Mouse (Mus musculus): ENCODE measurements around the gene Chrm3. TPM values are rescaled to one million over a fixed set of nuclear protein-coding genes. Genes with fewer than 3 reads are reported as not detected.

Chrm3 gene
- polyA plus RNA-seq, 1 experiment = 1.8 TPM

DNA sequence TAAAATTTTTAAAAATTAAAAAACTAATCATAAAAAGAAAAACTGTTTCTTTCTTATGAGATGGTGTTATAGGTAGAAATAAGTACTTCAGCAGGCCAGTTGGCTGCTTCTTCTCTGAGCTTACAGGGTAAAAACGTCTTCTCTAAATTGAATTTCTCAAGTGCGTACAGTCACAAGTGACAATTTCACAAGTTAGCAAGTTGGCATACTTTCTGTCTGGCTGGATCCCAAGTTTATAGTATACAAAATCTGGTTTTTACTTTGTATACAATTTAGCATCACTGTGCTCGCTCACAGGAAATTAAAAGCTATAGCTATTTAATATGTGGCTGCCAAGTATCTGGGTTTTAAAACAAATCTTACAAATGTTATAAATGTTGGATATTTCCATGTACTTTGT is 172.7 kb downstream of the Chrm3 start:
- Histone ChIP-seq H3K4me3 (replicated peaks; ENCODE audit: extremely low read depth, low read depth, low read length) (no peak overlapping the region), H3K4me1 (ENCODE audit: control insufficient read depth, insufficient read depth, low read length) (no peaks in the 10 kb centered on the region)
- TF ChIP-seq CTCF (IDR thresholded peaks at IDR 0.05; ENCODE audit: insufficient read depth, low read length) (no peak), POLR2A (IDR thresholded peaks at IDR 0.05; ENCODE audit: borderline replicate concordance, extremely low read depth, low read depth, low read length) (no peak)
- WGBS = 71% methylated on average over 3 of the region's 3 CpGs
- no peak for DNase-seq

DNA sequence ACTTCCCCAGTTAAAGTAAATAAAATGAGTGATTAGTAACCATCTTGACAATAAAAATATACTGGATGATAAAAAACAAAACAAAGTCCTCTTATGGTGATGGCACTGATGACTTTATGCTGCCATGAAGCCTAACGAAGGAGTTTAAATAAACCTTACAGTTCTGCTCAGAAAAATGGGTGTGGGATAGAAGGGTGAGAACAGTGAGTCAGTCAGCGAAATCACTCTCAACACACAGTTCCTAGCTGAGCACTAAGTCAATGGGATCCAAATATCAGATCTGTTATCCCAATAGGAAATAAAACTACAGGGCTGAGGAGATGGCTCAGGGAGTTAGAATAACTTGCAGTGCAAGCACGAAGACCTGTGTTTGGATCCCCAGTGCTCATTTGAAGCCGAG is 176.8 kb downstream of the Chrm3 start:
- no peaks in the 10 kb centered on the region for H3K4me1 ChIP-seq (ENCODE audit: control insufficient read depth, insufficient read depth, low read length)
- no peak overlapping the region for H3K4me3 ChIP-seq (replicated peaks; ENCODE audit: extremely low read depth, low read depth, low read length)
- WGBS = 84% methylated on average over 4 of the region's 4 CpGs
- no peak for DNase-seq
- TF ChIP-seq POLR2A (IDR thresholded peaks at IDR 0.05; ENCODE audit: borderline replicate concordance, extremely low read depth, low read depth, low read length) = no peak
- TF ChIP-seq CTCF (IDR thresholded peaks at IDR 0.05; ENCODE audit: insufficient read depth, low read length) = no peak

DNA sequence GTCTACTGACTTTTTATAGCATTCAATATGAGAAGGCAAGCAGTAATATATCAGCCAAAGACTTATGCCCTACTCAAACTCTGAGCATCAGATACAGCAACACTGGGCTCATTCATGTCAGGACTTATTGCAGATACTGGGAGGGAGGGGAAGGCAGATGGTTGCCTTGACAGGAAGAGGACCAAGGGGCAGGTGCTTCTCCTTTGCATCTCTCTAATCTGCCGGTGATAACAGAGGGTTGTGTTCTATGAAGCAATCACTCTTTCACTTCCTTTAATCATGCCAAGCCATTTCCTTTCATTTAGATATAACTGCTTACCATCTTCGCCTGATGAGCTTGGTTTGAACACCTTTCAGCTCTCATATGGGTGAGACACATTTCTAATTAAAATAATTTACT is 177.9 kb downstream of the Chrm3 start:
- WGBS = 48% methylated on average over 2 of the region's 2 CpGs
- Histone ChIP-seq H3K4me3 (replicated peaks; ENCODE audit: extremely low read depth, low read depth, low read length) (no peak overlapping the region), H3K4me1 (ENCODE audit: control insufficient read depth, insufficient read depth, low read length) (no peaks in the 10 kb centered on the region)
- TF ChIP-seq POLR2A (IDR thresholded peaks at IDR 0.05; ENCODE audit: borderline replicate concordance, extremely low read depth, low read depth, low read length) (no peak), CTCF (IDR thresholded peaks at IDR 0.05; ENCODE audit: insufficient read depth, low read length) (no peak)
- no peak for DNase-seq

DNA sequence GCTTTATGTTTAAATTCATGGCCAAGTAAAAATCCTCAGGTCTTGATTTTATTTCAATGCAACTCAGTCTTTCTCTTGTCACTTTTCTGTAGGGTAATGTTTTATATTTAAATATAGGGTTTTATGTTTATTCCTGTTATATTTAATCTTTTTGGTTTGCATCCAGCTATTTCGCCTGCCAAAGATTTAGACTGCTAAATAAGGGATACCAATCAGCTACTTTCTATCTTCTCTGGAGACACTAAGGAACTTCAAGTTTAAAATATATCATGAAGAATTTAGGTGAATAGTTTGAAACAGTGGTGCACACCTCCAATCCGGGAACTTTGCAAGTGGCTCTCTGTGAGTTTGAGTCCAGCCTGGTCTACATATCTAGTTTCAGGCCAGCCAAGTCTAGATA is 190.1 kb downstream of the Chrm3 start:
- Histone ChIP-seq H3K4me3 (replicated peaks; ENCODE audit: extremely low read depth, low read depth, low read length) (no peak overlapping the region), H3K4me1 (ENCODE audit: control insufficient read depth, insufficient read depth, low read length) (no peaks in the 10 kb centered on the region; the same call in 1 of the 2 replicates)
- no peak for TF ChIP-seq POLR2A (IDR thresholded peaks at IDR 0.05; ENCODE audit: borderline replicate concordance, extremely low read depth, low read depth, low read length)
- no peak for TF ChIP-seq CTCF (IDR thresholded peaks at IDR 0.05; ENCODE audit: insufficient read depth, low read length)
- whole genome bisulfite sequencing = 92% methylated on average over 2 of the region's 2 CpGs
- DNase-seq = no peak

DNA sequence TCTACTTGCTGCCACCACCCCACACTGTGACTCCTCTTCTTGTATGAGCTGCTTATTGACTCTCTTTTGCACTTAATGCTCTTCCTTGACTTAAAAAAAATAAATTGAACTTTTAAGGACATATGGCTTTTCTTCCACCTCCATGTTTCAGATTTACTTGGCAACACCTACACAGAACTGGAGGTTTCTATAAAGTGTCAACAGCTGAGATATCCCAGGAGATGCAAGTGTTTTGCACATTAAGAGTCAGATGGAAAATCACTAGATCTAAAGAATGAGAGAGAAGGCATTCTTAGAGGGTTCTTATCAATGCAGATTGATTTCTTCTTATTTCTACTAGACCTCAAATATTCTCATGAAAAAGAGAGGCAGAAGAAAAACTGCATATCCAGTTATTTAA is 197.3 kb downstream of the Chrm3 start:
- DNase-seq = no peak
- no peak overlapping the region for H3K4me3 ChIP-seq (replicated peaks; ENCODE audit: extremely low read depth, low read depth, low read length)
- TF ChIP-seq CTCF (IDR thresholded peaks at IDR 0.05; ENCODE audit: insufficient read depth, low read length) (no peak), POLR2A (IDR thresholded peaks at IDR 0.05; ENCODE audit: borderline replicate concordance, extremely low read depth, low read depth, low read length) (no peak)
- no peaks in the 10 kb centered on the region; the same call in 1 of the 2 replicates for H3K4me1 ChIP-seq (ENCODE audit: control insufficient read depth, insufficient read depth, low read length)

DNA sequence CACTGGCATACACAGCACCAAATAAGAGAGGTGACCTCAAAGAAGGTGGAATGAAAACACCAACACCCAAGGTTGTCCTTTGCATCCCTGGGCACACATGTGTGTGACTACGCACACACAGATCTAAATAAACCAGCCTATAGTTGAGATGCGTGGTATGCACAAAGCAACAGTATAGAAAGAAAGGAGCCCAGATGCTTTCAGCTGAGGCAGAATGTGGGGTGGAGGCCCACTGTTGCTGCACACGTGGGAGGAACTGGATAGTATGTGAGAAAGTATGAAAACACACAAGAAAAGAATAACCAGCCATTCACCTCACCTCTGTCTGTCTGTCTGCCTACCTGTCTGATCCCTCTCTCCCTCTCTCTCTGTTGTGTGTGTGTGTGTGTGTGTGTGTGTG is 203.2 kb downstream of the Chrm3 start:
- 77% methylated on average over 3 of the region's 3 CpGs for WGBS
- no peak for TF ChIP-seq POLR2A (IDR thresholded peaks at IDR 0.05; ENCODE audit: borderline replicate concordance, extremely low read depth, low read depth, low read length)
- TF ChIP-seq CTCF (IDR thresholded peaks at IDR 0.05; ENCODE audit: insufficient read depth, low read length) = no peak
- DNase-seq = no peak
- Histone ChIP-seq H3K4me3 (replicated peaks; ENCODE audit: extremely low read depth, low read depth, low read length) (no peak overlapping the region), H3K4me1 (ENCODE audit: control insufficient read depth, insufficient read depth, low read length) (no peaks in the 10 kb centered on the region)

DNA sequence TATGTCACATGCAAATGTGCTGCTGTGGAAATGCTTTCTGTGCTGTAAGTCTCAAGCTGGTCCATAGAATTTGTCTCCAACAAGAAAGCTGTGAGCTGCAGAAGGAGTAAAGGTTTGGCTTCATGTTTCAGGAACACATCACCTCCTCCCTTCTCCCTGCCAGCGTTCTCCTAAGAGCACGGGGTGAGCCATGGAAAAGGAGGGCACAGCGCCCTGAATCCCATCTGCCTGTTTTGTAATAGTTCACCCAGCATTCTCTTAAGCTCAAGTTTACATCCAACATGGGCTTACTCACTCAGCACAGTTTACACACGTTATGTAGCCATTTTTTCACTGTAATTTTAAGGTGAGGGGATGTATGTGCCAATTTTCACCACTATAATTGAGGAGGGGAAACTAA is 220.1 kb downstream of the Chrm3 start:
- Histone ChIP-seq H3K4me3 (replicated peaks; ENCODE audit: extremely low read depth, low read depth, low read length) (no peak overlapping the region), H3K4me1 (ENCODE audit: control insufficient read depth, insufficient read depth, low read length) (peaks cover 2% of the 10 kb centered on the region)
- WGBS = 65% methylated on average over 4 of the region's 4 CpGs
- no peak for DNase-seq
- TF ChIP-seq CTCF (IDR thresholded peaks at IDR 0.05; ENCODE audit: insufficient read depth, low read length) (no peak), POLR2A (IDR thresholded peaks at IDR 0.05; ENCODE audit: borderline replicate concordance, extremely low read depth, low read depth, low read length) (no peak)

DNA sequence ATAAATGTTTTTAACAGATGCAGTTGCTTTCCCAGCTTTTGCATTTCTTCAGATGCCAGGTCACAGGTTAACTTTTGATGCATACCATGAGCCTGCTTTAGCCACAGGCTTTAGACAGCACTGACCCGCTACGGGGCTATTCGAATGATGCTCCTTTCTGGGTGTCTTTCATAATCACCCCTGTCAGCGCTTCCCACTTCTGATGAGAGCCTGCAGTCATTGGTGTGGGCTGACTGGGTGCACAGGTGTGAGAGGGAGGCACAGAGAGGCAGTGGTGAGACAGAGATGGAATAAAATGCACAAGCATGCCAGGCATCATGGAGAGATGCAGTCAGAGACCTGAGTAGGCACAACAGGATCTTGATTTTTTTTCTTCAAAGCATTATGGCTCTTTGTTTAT is 221.8 kb downstream of the Chrm3 start:
- TF ChIP-seq POLR2A (IDR thresholded peaks at IDR 0.05; ENCODE audit: borderline replicate concordance, extremely low read depth, low read depth, low read length) = no peak
- TF ChIP-seq CTCF (IDR thresholded peaks at IDR 0.05; ENCODE audit: insufficient read depth, low read length) = no peak
- WGBS = 92% methylated on average over 4 of the region's 4 CpGs
- Histone ChIP-seq H3K4me3 (replicated peaks; ENCODE audit: extremely low read depth, low read depth, low read length) (no peak overlapping the region), H3K4me1 (ENCODE audit: control insufficient read depth, insufficient read depth, low read length) (peaks cover 2% of the 10 kb centered on the region)
- DNase-seq = no peak

DNA sequence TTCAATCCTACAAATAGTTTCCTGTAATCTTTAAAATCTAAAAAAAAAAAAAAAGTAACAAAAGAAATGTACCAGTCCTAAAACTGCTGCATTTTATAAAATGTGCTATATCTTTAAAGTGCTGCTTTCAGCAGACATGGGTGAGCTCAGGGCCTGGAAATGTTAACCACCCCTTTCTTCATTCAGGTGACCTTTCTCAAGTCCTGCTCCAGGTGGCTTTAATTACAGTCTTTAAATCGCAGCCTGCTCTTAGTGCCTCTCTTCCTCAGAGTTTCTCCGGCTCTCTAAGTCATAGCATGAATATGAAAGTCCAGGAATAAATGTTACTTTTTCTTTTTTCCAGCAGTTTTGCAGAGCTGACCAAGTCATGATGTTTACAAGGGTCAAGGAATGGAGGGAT is 229.6 kb downstream of the Chrm3 start:
- TF ChIP-seq CTCF (IDR thresholded peaks at IDR 0.05; ENCODE audit: insufficient read depth, low read length) (no peak), POLR2A (IDR thresholded peaks at IDR 0.05; ENCODE audit: borderline replicate concordance, extremely low read depth, low read depth, low read length) (no peak)
- WGBS = 84% methylated on average over 2 of the region's 2 CpGs

DNA sequence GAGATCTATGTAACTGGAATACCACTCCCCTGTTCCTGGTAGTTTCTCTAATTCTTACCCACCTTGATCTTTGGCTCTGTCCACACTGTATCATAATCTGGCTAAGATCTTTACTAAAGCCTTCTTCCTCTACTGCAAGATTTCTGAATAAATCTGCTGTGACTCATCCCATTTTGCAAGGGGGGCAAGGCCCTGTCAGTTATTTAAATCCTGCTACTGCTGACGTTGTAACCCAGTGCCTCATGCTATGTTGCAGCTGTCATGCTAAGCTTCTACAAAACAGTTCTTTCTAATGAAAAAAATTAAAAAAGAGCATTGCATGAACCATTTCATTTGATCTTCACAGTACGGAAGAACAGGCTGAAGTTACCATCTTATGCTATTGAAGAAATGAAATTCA is 248.4 kb downstream of the Chrm3 start:
- no peaks in the 10 kb centered on the region; the same call in 1 of the 2 replicates for H3K4me1 ChIP-seq (ENCODE audit: control insufficient read depth, insufficient read depth, low read length)
- TF ChIP-seq POLR2A (IDR thresholded peaks at IDR 0.05; ENCODE audit: borderline replicate concordance, extremely low read depth, low read depth, low read length) (no peak), CTCF (IDR thresholded peaks at IDR 0.05; ENCODE audit: insufficient read depth, low read length) (no peak)
- H3K4me3 ChIP-seq (replicated peaks; ENCODE audit: extremely low read depth, low read depth, low read length) = no peak overlapping the region
- WGBS = 69% methylated on average over 2 of the region's 2 CpGs
- no peak for DNase-seq

More for the DNA sequence above, 229.6 kb downstream of the Chrm3 start:
- no peak overlapping the region for H3K4me3 ChIP-seq (replicated peaks; ENCODE audit: extremely low read depth, low read depth, low read length)
- no peaks in the 10 kb centered on the region for H3K4me1 ChIP-seq (ENCODE audit: control insufficient read depth, insufficient read depth, low read length)
- DNase-seq = no peak

Data from lung, adult 2 months (tissue).